9 mouse cellular contexts compared by ENCODE assay signal in the genomic region with DNA sequence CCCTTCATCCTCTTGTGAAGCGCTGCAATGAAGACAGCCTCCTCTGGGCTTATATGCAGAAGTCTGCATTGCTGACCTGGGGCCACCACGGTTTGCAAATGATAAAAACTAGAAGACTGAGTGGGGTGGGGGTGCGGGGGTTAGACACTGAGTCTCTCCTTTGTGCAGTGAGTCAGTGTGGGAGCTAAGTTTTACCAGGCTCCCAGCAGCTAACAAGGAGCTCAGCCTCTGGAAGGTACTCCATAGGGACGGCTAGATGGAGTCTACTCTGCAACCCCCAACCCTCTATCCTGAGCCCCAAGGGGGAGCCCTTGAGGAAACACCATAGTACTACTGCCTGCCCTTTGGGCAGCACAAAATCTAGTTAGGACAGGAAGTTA.
DNase-seq lines count a peak whose midpoint lies in the region; ATAC-seq and TF ChIP-seq lines count a peak whose summit lies in the region.
"Had no signal": no experiment of that assay in that cellular context is flagged by ENCODE, and none has a peak within 500 bp of the region (broad histone marks: within the 10 kb centered on the region; RNA-seq: fewer than 3 reads in every experiment).

No protein-coding gene starts in this region.

- no peak for ATAC-seq in embryonic facial prominence, embryonic 11.5 days (replicated peaks; ENCODE audit: insufficient number of reproducible peaks, low FRiP score, low TSS enrichment, low read depth)
- ATAC-seq in limb, embryonic 11.5 days (ENCODE audit: insufficient number of reproducible peaks, low FRiP score, low TSS enrichment, low read depth), result no peak

- no peaks in the 10 kb centered on the region for H3K9me3 ChIP-seq in heart, embryonic 10.5 days
- no peaks in the 10 kb centered on the region for H3K9me3 ChIP-seq in embryonic facial prominence, embryonic 11.5 days (replicated peaks; ENCODE audit: control insufficient read depth, low read length)
- H3K9me3 ChIP-seq in limb, embryonic 11.5 days (ENCODE audit: control insufficient read depth, low read length), result no peaks in the 10 kb centered on the region

- DNase-seq in heart, embryonic 10.5 days (ENCODE audit: low spot score), result no peak
- no peak for DNase-seq in heart, adult 11 months
- peak; percentile 47 for DNase-seq in embryonic facial prominence, embryonic 11.5 days (ENCODE audit: low spot score)
- peak; percentile 55 for DNase-seq in limb, embryonic 11.5 days (ENCODE audit: low spot score)
- no peak for DNase-seq in adrenal gland, adult 8-10 months
- no peak for DNase-seq in layer of hippocampus, adult 9-10 months (ENCODE audit: low spot score)

- 5% methylated on average over 4 of the region's 4 CpGs for whole genome bisulfite sequencing in heart, embryonic 10.5 days
- 4% methylated on average over 4 of the region's 4 CpGs for WGBS in embryonic facial prominence, embryonic 11.5 days
- WGBS in limb, embryonic 11.5 days, result 10% methylated on average over 4 of the region's 4 CpGs
- WGBS in small intestine, adult 2 months, result 9% methylated on average over 4 of the region's 4 CpGs

- peak overlapping the region; percentile 28 for H3ac ChIP-seq in C2C12 (ENCODE audit: control insufficient read depth, insufficient read length, low read depth)

- H3K79me3 ChIP-seq in C2C12 (ENCODE audit: low read depth), result peaks cover 10% of the 10 kb centered on the region

- H3K4me1 ChIP-seq in heart, embryonic 10.5 days, result peaks cover 95% of the 10 kb centered on the region
- H3K4me1 ChIP-seq in embryonic facial prominence, embryonic 11.5 days (ENCODE audit: control insufficient read depth, insufficient read depth, low read length), result peaks cover 10% of the 10 kb centered on the region
- peaks cover 40% of the 10 kb centered on the region for H3K4me1 ChIP-seq in limb, embryonic 11.5 days (ENCODE audit: control insufficient read depth, insufficient read depth, low read length)
- H3K4me1 ChIP-seq in small intestine, adult 2 months (ENCODE audit: control insufficient read depth, insufficient read depth, insufficient read length, low read length), result peaks cover 2% of the 10 kb centered on the region; the same call in 1 of the 2 replicates

- no peak for TF ChIP-seq POLR2A in small intestine, adult 2 months (IDR thresholded peaks at IDR 0.05; ENCODE audit: low read depth, low read length)

- TF ChIP-seq CTCF in C2C12 (IDR thresholded peaks at IDR 0.05; ENCODE audit: control insufficient read depth, insufficient read depth, insufficient read length), result no peak
- no peak for TF ChIP-seq CTCF in small intestine, adult 2 months (IDR thresholded peaks at IDR 0.05; ENCODE audit: extremely low read depth, insufficient read length, insufficient replicate concordance, low read depth, low read length)

- H3K27ac ChIP-seq in heart, embryonic 10.5 days, result peak overlapping the region; percentile 89
- no peak overlapping the region for H3K27ac ChIP-seq in embryonic facial prominence, embryonic 11.5 days (replicated peaks; ENCODE audit: low read depth, low read length)
- H3K27ac ChIP-seq in limb, embryonic 11.5 days (replicated peaks; ENCODE audit: low read depth, low read length), result peak overlapping the region; percentile 75; the same call in 1 of the 2 replicates
- H3K27ac ChIP-seq in small intestine, adult 2 months (ENCODE audit: insufficient read depth, low read depth, low read length), result no peak overlapping the region
- H3K27ac ChIP-seq: macrophage had no signal

- H3K9ac ChIP-seq in embryonic facial prominence, embryonic 11.5 days (replicated peaks; ENCODE audit: low read length), result peak overlapping the region; percentile 48
- H3K9ac ChIP-seq in limb, embryonic 11.5 days (ENCODE audit: low read length), result peak overlapping the region; percentile 45; the same call in 1 of the 2 replicates

- H3K36me3 ChIP-seq in heart, embryonic 10.5 days, result no peaks in the 10 kb centered on the region
- H3K36me3 ChIP-seq in C2C12 (ENCODE audit: control insufficient read depth, insufficient read depth), result no peaks in the 10 kb centered on the region
- H3K36me3 ChIP-seq in embryonic facial prominence, embryonic 11.5 days (replicated peaks; ENCODE audit: control insufficient read depth, insufficient read depth, low read depth, low read length), result no peaks in the 10 kb centered on the region
- no peaks in the 10 kb centered on the region for H3K36me3 ChIP-seq in limb, embryonic 11.5 days (ENCODE audit: control insufficient read depth, insufficient read depth, low read length)
- H3K36me3 ChIP-seq in small intestine, adult 2 months (ENCODE audit: control insufficient read depth, insufficient read depth, low read length), result no peaks in the 10 kb centered on the region

- no peaks in the 10 kb centered on the region for H3K27me3 ChIP-seq in heart, embryonic 10.5 days (ENCODE audit: insufficient read depth, poor library complexity, severe bottlenecking)
- H3K27me3 ChIP-seq in C2C12 (ENCODE audit: control insufficient read depth, insufficient read depth, insufficient read length), result no peaks in the 10 kb centered on the region
- H3K27me3 ChIP-seq in embryonic facial prominence, embryonic 11.5 days (ENCODE audit: control insufficient read depth, insufficient read depth, low read length), result no peaks in the 10 kb centered on the region
- H3K27me3 ChIP-seq in limb, embryonic 11.5 days (ENCODE audit: control insufficient read depth, insufficient read depth, low read length), result peaks cover 4% of the 10 kb centered on the region; the same call in 1 of the 2 replicates
- peaks cover 10% of the 10 kb centered on the region for H3K27me3 ChIP-seq in small intestine, adult 2 months (ENCODE audit: control insufficient read depth, insufficient read depth, low read length)

- H3K79me2 ChIP-seq in C2C12 (ENCODE audit: control insufficient read depth, insufficient read depth), result peaks cover 16% of the 10 kb centered on the region

- peak overlapping the region; percentile 64 for H3K4me3 ChIP-seq in heart, embryonic 10.5 days
- H3K4me3 ChIP-seq in C2C12 (ENCODE audit: insufficient read depth, poor library complexity, severe bottlenecking), result peak overlapping the region; percentile 21
- peak overlapping the region; percentile 48 for H3K4me3 ChIP-seq in embryonic facial prominence, embryonic 11.5 days (ENCODE audit: low read depth, low read length)
- peak overlapping the region; percentile 51 for H3K4me3 ChIP-seq in limb, embryonic 11.5 days (ENCODE audit: low read depth, low read length)
- peak overlapping the region; percentile 54; the same call in 1 of the 2 replicates for H3K4me3 ChIP-seq in small intestine, adult 2 months (ENCODE audit: low read depth, low read length)

- peak overlapping the region; percentile 99 for H3K4me2 ChIP-seq in embryonic facial prominence, embryonic 11.5 days (ENCODE audit: low read depth, low read length)
- peak overlapping the region; percentile 100 for H3K4me2 ChIP-seq in limb, embryonic 11.5 days (ENCODE audit: low read depth, severe bottlenecking)

TF ChIP-seq in C2C12, 6 proteins besides CTCF, POLR2A, EP300 and RAD21:
- TF ChIP-seq CEBPB (IDR thresholded peaks at IDR 0.05; ENCODE audit: low read depth) (no peak), MAX (IDR thresholded peaks at IDR 0.05) (no peak), FOSL1 (IDR thresholded peaks at IDR 0.05; ENCODE audit: insufficient read depth, low read length, poor library complexity, severe bottlenecking) (no peak), MYOD1 (IDR thresholded peaks at IDR 0.05; ENCODE audit: control insufficient read depth, insufficient read length, low read depth) (no peak), USF1 (IDR thresholded peaks at IDR 0.05; ENCODE audit: low read depth) (no peak), MYOG (IDR thresholded peaks at IDR 0.05; ENCODE audit: control insufficient read depth, extremely low read depth, insufficient read length) (no peak)

Comparison
In these comparisons a context has a peak if more than half of its experiments do, and no peak if none do; other contexts are left out.
1. DNase-seq: peak in embryonic facial prominence, embryonic 11.5 days (single experiment) and limb, embryonic 11.5 days (single experiment); none in heart, embryonic 10.5 days (single experiment), heart, adult 11 months (single experiment), adrenal gland, adult 8-10 months (single experiment) and layer of hippocampus, adult 9-10 months (single experiment).
2. H3K27ac ChIP-seq: peak in heart, embryonic 10.5 days (single experiment) and limb, embryonic 11.5 days (single experiment); none in embryonic facial prominence, embryonic 11.5 days (single experiment) and small intestine, adult 2 months (single experiment).
3. Peak in every context shown above with its lines, with median percentiles within 50 percentile points of each other: H3K4me3 ChIP-seq.